Mouse (Mus musculus): ENCODE measurements around the gene Tgoln1.

The Tgoln1 gene

GRCm38 (mm10) chr6:72616643-72617288 is at the start of gene Tgoln1:
Gene Tgoln1, minus strand, starts transcription at chr6:72617000.
- peak; percentile 98 for DNase-seq (ENCODE audit: low read depth, low spot score)

DNA sequence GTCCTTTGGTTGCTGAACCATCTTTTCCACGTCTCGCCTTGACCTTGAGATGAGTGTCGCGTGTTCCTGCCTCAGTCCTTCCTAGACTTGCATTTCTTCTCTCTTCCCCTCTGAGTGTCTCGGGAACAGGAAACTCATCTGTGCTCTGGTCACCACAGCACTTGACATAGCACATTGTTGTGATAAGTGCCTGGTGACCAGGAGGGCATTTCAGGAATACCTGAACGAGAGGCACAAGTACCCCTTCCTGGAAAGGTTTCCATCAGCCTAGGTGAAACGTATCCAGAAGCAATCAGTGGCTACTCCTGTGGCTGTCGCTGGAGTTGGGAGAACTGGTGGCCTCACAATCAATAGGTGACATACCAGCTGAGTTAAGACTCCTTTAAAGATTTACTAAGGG is 47.5 kb upstream of the Tgoln1 start:
- DNase-seq (ENCODE audit: low read depth, low spot score), result no peak

GRCm38 (mm10) chr6:72663000-72663399 is 46.2 kb upstream of the Tgoln1 start:
- no peak for DNase-seq (ENCODE audit: low read depth, low spot score)

- DNase-seq (ENCODE audit: low read depth, low spot score), result no peak
Measured at GRCm38 (mm10) chr6:72660391-72660720, 43.6 kb upstream of the Tgoln1 start.

- DNase-seq (ENCODE audit: low read depth, low spot score), result peak; percentile 57
Measured at GRCm38 (mm10) chr6:72659717-72660390, 43.1 kb upstream of the Tgoln1 start.

DNA sequence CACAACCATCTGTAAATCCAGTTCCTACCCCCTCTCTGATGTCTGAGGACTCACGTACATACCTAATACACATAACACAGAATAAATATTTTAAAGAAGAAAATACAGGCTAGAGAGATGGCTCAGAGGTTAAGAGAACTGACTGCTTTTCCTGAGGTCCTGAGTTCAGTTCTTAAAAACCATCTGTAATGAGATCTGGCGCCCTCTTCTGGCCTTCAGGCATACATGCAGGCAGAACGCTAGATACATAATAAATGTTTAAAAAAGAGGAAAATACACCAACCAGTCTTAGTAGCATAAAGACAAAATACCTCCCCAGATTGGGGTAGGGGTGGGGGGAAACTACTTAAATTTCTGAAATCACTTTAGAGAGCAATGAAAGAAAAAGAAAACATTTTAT is 41.2 kb upstream of the Tgoln1 start:
- peak; percentile 58 for DNase-seq (ENCODE audit: low read depth, low spot score)

GRCm38 (mm10) chr6:72656053-72656442 is 39.2 kb upstream of the Tgoln1 start:
- DNase-seq (ENCODE audit: low read depth, low spot score), result no peak

DNA sequence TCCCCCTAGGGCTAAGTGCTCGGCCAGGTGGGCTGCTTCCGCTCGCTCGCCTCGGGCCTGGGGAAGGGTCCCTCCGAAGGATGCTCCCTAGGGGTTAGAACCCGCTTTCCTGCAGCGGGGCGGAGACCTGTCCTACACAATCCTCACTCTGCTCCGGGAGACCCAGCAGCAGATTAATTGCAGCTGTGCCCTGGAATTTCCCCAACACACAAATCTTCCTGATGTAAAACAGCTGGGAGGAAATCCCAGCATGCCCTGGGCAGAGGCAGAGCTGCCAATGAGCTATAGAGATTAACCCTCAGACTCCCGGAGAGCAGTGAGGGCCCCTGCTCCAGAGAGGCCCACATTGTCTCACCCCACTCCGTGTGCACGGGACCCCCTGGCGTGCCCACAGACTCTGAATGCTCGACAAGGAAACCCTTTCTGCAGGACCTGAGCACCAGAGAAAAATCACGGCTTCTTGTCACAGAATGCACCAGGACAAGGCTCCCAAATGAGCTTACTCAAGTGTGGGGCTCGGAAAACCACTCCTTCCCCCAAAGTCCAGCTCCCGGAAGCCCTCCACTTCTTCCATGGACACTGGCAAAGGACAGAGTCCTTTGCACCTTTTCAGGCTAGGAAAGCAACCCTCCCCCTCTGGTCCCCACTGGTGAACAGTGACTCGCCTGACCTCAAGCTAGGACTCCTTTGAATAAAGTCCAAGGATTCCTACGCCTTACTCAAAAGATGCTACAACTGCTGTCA is 38.7 kb upstream of the Tgoln1 start:
- DNase-seq (ENCODE audit: low read depth, low spot score), result peak; percentile 64

DNA sequence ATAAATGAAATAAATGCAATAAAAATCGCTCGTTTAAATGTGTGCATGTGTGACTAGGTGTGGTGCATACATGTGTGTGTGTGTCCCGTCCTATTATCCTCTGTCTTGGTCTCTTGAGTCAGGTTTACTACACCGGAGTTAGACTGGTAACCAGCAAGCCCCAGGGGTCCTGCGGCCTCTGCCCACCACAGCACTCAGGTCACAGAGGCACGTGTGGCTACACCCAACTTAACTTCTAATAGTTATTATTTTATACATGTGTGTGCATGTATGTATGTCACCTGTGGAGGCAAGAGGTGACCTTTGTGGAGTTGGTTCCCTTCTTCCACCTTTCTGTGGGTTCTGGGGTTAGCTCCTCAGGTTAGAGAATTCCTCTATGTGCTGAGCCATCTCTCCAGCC is 37.6 kb upstream of the Tgoln1 start:
- DNase-seq (ENCODE audit: low read depth, low spot score), result no peak

GRCm38 (mm10) chr6:72653419-72653818 is 36.6 kb upstream of the Tgoln1 start:
- DNase-seq (ENCODE audit: low read depth, low spot score), result no peak

DNA sequence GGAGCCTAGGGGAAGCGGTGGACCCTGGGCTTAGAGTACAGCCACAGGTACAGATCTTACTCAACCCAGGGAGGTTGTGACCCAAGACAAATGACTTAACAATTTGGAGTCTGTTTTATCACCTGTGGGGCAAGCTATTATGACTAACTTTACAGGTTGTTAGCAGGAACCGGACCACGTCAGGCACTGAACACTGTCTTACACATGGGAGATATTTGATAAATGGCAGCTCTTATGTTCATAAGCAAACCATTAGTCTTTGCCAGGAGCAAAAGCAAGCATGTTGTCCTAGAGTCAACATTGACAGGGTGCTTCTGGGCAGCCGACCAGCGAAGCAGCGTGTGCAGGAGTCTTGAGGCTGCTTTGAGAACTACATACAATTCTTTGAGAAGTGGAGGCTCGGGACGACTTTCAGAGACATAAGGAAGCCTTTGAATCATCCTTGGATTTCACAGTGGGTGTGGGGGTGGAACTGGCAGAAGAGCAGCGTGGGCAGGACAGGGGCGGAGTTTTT is 33.6 kb upstream of the Tgoln1 start:
- peak; percentile 89 for DNase-seq (ENCODE audit: low read depth, low spot score)

GRCm38 (mm10) chr6:72648002-72648595 is 31.3 kb upstream of the Tgoln1 start:
- DNase-seq (ENCODE audit: low read depth, low spot score), result no peak

DNA sequence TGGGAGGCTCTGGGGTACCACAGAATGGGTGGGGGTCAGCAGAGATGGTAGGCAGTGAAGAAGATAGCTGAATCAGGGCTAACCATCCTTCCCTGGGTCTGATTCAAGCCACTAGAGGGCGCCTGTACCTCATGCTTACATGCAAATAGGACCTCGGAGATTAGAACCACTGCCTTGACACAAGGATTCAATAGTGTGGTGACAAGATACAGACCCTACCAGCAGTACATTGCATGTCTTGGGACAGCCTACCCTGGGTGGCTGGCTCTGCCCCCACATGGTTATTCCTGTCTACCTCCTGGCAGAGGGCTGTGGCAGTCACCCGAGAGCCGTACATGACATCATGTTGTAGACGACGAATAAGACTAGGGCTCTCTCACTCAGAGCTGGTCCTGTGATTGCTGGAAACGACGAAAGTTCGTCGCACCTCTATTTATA is 30.6 kb upstream of the Tgoln1 start:
- DNase-seq (ENCODE audit: low read depth, low spot score), result peak; percentile 87

DNA sequence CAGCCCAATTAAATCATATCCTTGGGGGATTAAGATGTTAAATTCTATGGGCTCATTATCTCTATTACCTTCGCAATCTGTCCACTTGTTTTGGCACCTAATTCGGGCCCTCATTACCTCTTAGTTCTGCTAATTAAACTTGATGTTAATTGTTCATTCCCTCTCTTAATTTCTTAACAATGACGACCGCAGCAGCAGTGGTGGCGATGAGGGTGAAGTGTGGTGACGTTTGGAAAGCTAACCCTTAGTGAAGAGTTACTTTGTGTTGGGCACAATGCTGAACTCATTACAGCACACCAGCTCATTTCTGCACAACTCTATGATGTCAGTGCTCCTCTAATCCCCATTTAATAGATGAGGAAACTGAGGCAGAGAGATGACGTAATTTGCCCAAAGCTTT is 28.6 kb upstream of the Tgoln1 start:
- no peak for DNase-seq (ENCODE audit: low read depth, low spot score)

GRCm38 (mm10) chr6:72644576-72644975 is 27.8 kb upstream of the Tgoln1 start:
- DNase-seq (ENCODE audit: low read depth, low spot score), result no peak

GRCm38 (mm10) chr6:72641218-72641954 is 24.6 kb upstream of the Tgoln1 start:
- no peak for DNase-seq (ENCODE audit: low read depth, low spot score)

- DNase-seq (ENCODE audit: low read depth, low spot score), result no peak
Measured at GRCm38 (mm10) chr6:72636940-72637339, 20.1 kb upstream of the Tgoln1 start.

- peak; percentile 69 for DNase-seq (ENCODE audit: low read depth, low spot score)
Measured at GRCm38 (mm10) chr6:72635760-72636431, 19.1 kb upstream of the Tgoln1 start.

- no peak for DNase-seq (ENCODE audit: low read depth, low spot score)
Measured at GRCm38 (mm10) chr6:72634311-72634710, 17.5 kb upstream of the Tgoln1 start.

DNA sequence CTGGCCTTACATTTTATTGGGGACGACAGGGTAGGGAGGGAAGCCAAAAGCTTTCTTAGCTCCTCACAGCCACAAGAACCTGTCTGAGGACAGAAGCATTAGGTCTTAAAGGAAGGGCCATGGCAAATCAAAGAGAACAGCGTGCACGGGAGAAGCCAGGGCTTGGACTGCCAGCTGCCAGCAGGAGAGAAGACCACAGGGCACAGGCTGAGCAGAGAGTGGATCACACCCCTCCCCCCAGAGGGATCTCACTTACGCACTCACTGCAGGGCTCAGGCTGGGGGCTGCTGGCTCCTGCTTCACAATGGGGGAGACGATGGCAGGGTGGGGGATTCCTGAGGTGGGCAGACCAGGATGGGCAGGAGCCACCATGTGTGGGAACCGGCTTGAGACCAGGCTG is 14.9 kb upstream of the Tgoln1 start:
- DNase-seq (ENCODE audit: low read depth, low spot score), result no peak

DNA sequence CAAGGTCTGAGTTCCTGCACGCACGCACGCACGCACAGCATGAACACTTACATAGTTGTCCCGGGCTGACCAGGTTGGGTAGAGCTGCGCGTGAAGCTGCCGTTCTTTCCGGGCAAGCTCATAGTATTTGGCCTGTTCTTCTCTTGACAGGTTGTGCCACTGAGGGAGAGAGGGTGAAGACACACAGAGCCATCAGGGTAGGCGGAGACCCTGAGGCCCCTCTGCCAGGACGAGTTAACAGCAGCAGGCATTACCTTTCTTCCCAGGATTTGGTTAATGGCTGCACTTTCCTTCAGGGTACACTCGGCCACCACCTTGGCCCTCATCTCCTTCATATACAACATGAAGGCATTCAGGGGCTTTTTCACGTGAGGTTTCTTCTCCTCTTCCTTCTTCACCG is 14.2 kb upstream of the Tgoln1 start:
- DNase-seq (ENCODE audit: low read depth, low spot score), result no peak
